Mouse (Mus musculus): Measurements from ENCODE around the gene Scn1b.

Gene Scn1b

GRCm38 (mm10) chr7:31086175-31086755 is 40.5 kb downstream of the Scn1b start:
- DNase-seq (ENCODE audit: low spot score), result no peak

GRCm38 (mm10) chr7:31085171-31085570 is 41.6 kb downstream of the Scn1b start:
- no peak for DNase-seq (ENCODE audit: low spot score)

- no peak for DNase-seq (ENCODE audit: low spot score)
These were observed 42.7 kb downstream of the Scn1b start for GRCm38 (mm10) chr7:31084140-31084539.

DNA sequence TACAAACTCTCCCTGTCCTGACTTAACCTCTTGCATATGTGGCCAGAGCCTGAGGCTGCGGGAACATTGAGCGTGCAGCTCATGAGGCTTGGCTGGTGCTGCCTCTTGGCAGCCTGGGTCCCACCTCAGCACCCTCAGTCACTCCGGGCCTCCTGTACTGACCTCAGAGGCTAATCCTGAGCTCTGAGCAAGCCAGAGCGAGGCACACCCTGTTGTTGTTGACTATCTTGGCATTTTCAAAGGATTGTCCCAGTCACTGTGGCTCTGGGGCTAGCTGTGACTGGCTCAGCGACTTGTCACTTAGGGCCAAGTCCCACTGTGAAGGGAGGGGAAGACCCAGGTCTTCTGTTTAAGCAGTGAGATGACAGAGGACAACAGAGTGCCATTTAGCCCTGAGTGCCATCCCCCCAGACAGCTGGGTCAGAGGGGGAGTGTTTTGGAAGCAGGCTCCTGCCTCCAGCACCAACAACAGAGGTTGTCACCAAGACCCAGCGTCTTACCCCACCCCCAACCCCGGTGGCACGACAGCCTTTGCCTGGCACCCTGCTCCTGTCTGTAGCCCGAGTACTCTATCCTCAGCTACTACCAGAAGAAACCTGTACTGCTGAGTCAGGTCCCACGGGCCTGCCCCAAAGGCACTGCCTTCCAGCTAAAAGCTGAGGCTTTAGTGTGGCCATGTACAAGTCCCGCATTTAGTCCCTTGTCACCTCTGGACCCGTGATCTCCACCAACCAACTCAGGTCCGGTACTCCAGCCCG is 43.8 kb downstream of the Scn1b start:
- DNase-seq (ENCODE audit: low spot score), result no peak

- no peak for DNase-seq (ENCODE audit: low spot score)
These were observed 44.7 kb downstream of the Scn1b start for GRCm38 (mm10) chr7:31082106-31082505.

- DNase-seq (ENCODE audit: low spot score), result no peak
These were observed 45.7 kb downstream of the Scn1b start for GRCm38 (mm10) chr7:31081106-31081505.

DNA sequence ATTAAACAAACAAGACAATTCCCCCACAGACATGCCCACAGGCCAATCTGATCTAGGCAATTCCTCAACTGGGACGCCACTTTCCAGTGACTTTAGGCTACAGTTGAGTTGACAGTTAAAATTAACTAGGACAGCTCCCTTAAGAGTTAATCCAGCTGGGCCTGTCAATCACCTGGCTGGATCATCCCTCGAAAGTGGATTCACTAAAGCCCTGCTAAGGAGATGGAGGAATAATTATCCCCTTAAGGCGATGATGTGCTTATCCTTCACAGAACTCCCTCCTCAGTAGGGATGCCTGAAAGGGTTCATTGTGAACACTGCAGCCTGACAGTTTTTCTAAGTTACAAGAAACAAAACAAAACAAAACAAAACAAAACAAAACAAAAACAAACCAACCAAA is 46.2 kb downstream of the Scn1b start:
- DNase-seq (ENCODE audit: low spot score), result no peak

- no peak for DNase-seq (ENCODE audit: low spot score)
These were observed 47.1 kb downstream of the Scn1b start for GRCm38 (mm10) chr7:31079670-31080069.

DNA sequence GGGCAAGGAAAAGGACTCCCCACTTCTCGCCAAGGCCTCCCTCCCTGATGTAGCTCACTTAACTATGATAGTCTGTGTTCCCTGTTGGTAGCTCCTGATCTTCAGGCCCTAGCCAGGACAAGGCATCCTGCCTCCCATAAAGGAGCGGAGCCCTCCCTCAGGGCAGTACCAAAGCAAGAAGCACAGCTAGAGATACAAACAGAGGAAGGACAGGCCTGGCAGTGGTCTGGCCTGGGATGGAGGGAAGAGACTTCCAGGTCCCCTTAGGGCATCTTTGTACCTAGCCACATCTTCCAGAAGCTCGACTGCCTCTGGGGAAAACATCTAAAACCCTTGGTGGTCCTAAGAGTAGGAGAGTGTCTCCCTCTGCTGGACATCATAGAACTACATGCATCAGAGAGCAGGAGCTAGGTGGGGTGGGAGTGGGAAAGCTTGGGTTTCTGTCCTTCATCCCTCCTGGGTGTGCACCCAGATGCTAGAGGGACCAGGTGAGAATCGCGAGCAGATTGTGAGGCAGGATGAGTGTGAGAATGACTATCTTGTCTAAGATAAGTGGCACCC is 48.8 kb downstream of the Scn1b start:
- DNase-seq (ENCODE audit: low spot score), result no peak

DNA sequence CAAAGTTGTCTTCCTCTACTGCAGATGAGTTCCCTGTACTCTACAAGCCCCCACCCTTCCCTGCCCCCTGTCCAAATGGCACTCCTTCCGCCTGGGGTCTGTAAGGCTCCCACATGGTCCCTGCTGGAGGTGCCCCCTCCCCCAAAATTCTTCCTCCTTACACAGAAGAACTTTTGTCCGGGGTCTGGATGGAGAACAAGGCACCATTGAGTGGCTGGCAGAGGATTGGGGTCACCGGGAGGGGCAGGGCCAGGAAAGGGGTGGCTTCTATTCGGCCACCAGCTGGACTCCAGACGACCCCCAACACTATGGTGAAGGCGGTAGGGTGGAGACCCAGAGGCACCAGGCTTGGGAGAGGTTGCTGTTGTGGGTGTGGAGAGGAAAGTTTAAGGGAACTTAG is 49.3 kb downstream of the Scn1b start:
- no peak for DNase-seq (ENCODE audit: low spot score)

- DNase-seq (ENCODE audit: low spot score), result no peak
These were observed 50.3 kb downstream of the Scn1b start, which contains the start of gene Fxyd3 for GRCm38 (mm10) chr7:31076492-31076891. TSS of gene Fxyd3 (minus strand) at chr7:31076704.

GRCm38 (mm10) chr7:31074713-31075069 is 52.1 kb downstream of the Scn1b start:
- DNase-seq (ENCODE audit: low spot score), result no peak

- DNase-seq (ENCODE audit: low spot score), result peak; percentile 60
These were observed 52.6 kb downstream of the Scn1b start for GRCm38 (mm10) chr7:31074061-31074712.

- no peak for DNase-seq (ENCODE audit: low spot score)
These were observed 53.3 kb downstream of the Scn1b start for GRCm38 (mm10) chr7:31073546-31073945.

DNA sequence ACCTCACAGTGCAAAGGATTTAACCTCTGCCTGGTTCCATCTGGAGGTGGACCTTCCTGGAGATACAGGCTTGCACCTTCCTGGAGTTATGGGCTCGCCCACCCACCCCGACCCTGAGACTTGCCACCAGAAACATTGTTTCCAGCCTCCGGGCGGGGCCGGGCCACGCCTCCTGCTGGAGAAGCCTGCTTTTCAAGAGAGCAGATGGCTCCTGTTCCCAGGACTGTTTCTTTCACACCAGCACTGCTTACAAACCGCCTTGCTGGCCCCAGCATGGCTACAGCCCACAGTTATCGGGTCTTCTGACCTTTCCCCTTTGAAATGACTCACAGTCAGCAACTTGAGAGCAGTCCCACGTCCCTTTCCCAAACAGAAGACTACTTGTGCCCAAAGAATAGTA is 54.5 kb downstream of the Scn1b start:
- no peak for DNase-seq (ENCODE audit: low spot score)

DNA sequence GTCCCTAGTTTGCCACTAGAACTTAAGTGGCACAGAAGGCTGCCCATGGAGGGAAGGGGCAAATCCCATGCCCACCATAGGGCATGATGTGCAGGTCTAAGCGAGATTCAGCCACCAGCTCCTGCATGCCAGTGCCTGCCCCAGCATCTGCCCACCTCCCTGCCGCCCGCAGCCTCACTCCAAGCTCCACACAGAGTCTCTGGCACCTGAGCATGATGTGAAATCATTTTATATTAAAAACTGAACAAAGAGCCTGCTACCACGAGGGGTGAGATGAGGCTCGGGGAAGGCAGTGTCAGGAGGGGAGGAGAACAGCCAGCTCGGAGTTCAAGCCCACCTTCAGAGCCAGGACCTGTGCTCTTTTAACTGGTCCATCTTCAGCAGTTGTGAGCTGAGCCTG is 56.5 kb downstream of the Scn1b start:
- no peak for DNase-seq (ENCODE audit: low spot score)

- no peak for DNase-seq (ENCODE audit: low spot score)
These were observed 57.3 kb downstream of the Scn1b start for GRCm38 (mm10) chr7:31069491-31069890.

DNA sequence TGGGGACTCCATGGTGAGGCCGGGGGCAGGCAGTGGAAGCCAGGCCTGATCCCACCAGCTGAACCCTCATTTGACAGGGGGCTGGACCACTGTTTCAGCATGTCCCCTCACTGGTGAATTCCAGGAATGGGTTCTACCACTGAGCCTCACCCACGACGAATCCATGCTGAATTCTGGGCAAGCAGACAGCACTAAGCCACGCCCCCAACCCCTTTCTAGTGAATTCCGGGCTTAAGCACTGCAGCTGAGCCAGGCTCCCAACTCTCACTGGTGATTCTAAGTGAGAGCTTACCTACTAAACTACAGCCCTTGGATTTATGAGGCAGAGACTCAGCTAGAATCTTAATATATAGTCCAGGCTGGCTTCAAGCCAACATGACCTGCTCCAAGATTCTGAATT is 59.0 kb downstream of the Scn1b start:
- peak; percentile 75 for DNase-seq (ENCODE audit: low spot score)

Data from testis, postnatal 10 days (tissue).